Mouse (Mus musculus) gastrocnemius, adult 8-10 months (tissue): ENCODE data around the gene Boll. TPM values are rescaled to one million over a fixed set of nuclear protein-coding genes. Genes with fewer than 3 reads are reported as not detected.
A peak's percentile ranks its signal among the peaks of the same experiment; 100 is the strongest.

Experiments
- DNase-seq, 2 experiments: peaks; one replicate each; pipeline ENCODE4 v3.0.0; 2022; ENCODE audit warnings: low spot score in 2 of 2
- total RNA-seq, 4 experiments: library from RNA; stranded (reverse); gene quantifications; 2 replicates each; pipeline ENCODE4 v1.2.4; 2022

The Boll gene
- total RNA-seq, 4 experiments from 2014 or later = not detected

DNA sequence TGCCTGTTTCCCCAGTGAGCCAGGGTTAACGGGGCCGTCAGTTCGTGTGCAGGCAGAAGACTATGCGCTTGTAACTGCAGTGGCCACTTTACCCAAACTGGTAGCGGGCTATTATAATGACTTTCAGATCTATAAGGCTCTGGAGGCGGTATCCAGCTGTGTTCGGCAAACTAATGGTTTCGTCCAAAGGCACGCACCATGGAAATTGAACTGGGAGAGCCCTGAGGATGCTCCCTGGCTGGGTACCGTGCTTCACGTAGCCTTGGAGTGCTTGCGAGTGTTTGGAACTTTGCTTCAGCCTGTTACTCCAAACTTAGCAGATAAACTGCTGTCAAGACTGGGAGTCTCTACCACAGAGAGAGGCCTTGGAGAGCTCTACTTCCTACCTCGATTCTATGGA lies 124.8 kb downstream of the Boll start:
- DNase-seq = no peak

DNA sequence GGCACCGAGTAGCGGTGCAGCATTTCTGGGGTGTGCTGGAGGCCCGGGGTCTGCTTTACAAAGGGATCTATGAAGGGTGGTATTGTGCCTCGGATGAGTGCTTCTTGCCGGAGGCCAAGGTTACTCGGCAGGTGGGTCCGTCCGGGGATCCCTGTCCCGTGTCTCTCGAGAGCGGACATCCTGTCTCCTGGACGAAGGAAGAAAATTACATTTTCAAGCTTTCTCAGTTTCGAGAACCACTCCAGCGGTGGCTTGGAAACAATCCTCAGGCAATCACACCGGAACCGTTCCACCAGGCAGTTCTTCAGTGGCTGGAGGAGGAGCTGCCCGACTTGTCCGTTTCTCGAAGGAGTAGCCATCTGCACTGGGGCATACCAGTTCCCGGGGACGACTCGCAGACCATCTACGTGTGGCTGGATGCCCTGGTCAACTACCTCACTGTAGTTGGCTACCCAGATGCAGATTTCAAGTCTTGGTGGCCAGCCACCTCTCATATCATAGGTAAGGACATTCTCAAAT lies 125.6 kb downstream of the Boll start:
- DNase-seq = no peak

GRCm38 (mm10) chr1:55236890-55237642 lies 126.2 kb downstream of the Boll start, which contains the start of gene Mars2:
TSS of gene Mars2 (plus strand) at chr1:55237177.
- peak; percentile 88 to 91 for DNase-seq

DNA sequence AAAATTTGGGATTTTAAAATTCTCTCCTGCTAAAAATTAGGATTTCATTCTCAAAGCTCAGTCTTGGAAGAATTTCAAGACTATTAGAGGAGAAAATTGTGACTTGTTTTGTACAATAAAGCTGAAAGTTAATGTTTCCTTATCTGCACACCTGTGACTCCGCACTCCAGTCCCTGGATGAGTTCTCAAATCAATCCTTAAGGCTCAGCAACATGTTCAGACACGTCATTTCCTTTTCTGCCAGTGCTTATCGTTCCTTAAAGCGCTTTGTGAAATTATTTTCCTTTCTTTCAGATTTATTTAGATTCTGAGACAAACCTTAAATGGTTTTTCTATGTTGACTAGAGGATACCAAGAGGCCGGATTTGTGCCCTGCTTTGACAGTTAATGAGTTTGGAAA lies 126.8 kb downstream of the Boll start:
- DNase-seq = no peak

DNA sequence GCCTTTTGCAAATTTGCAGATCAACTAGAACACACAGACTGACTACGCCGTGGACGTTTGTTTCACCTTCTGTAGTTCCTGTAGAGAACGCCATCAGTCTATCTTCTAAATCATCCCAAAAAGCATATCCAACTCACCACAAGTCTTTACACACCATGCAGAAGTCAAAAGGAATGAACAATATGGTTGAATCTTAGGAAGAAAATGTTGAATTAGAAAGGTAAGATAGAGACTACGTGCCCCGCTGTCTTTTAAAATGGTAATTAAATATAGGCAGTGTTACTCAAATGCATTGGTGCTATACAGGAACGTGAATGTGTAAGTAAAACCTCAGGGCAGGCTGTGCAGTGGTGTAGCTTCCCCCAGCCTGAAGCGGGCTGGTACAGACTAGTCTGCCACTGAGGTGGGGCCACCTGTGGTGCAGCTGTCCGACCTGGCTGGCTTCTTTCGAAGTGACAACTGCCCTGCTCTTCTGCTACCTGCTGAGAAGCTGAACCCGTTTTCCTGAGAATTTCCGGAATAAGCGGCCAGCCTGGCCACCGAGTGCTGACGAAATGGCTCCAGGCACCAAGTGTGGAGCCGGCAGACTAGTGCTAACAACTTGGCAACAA lies 128.3 kb downstream of the Boll start:
- DNase-seq = no peak

DNA sequence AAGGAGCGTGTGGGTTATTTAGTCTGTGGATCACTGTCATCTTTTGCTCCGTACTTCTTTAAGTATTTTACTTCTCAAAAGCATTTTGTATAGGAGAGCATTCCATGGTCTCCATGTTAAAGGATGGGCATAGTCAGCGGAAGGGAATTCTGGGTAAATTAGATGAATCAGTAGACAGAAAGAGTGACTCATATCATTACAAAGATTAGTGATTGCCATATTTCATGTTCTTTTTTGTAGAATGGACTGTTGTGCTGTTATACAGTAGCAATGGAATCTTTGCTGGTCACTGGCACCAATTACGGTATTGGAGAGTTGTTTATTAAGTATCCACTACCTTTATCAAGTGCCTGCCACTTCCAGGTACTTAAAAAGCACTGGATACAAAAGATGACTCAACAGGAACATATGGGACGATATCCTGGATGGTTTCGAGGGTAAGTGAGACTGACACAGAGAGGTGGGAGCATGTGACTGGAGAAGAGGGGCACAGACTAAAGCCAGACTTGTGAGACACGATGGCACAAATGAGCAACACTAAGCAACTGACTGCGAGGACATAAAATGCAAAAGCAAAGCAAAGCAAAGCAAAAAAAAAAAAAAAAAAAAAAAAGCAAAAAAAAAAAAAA lies 134.9 kb downstream of the Boll start:
- DNase-seq = no peak

DNA sequence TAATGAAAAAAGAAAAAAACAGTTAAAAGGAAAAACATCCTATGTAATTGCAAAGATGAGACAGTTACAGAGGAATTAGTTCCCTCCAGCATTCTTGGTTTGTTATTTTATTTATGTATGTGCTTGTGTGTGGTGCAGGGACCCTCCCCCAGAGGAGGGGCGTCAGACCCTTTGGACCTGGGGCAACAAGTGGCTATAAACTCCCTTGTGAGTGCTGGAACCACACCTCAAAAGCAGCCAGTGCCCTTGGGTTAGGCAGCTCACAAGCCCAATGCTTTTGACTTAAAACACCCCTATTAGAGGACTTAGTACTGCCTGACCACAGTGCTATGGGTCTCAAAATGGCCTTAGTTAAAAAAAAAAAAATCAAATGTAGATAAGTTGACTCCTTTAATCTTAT lies 135.9 kb downstream of the Boll start:
- no peak for DNase-seq

- DNase-seq = no peak
Measured at GRCm38 (mm10) chr1:55226011-55226857, 137.0 kb downstream of the Boll start, which contains the start of gene Rftn2. TSS of gene Rftn2 (minus strand) at chr1:55226782.

GRCm38 (mm10) chr1:55225398-55225797 lies 137.9 kb downstream of the Boll start:
- no peak for DNase-seq

DNA sequence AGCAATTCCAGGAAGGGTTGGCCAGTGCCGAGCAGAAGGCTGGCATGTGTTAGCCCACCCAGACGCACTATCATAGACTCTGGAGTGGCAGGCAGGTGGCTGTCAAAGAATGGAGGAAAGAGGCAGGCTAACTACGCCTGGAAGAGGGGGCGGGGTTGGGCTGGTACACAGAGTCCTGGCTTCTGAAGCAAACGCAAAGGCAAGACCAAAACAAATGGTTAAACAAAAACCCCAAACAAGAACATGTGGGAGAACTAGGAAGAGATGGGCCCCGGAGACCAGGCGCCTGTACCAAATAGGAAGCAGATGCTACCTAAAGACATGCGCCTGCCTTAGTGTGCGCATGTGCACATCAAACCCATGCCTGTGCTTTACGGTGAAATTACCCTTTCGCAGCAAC lies 139.2 kb downstream of the Boll start:
- no peak for DNase-seq

DNA sequence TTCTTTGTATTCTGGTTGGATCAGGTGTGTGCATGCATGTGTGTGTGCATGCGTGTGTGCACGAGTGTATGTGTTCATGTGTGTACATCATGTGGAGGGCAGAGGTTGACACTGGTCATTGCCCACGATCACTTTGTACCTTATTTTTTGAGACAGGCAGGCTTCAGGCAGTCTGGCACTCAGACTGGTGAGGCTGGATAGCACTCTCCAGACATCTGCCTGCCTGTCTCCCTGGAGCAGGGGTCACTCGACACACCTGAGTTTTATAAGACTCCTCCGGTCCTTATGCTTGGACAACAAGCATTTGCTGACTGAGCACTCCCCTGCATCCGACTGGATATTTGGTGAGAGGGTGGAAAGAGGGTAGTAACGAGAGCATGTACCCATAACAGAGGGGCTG lies 140.2 kb downstream of the Boll start:
- no peak for DNase-seq

DNA sequence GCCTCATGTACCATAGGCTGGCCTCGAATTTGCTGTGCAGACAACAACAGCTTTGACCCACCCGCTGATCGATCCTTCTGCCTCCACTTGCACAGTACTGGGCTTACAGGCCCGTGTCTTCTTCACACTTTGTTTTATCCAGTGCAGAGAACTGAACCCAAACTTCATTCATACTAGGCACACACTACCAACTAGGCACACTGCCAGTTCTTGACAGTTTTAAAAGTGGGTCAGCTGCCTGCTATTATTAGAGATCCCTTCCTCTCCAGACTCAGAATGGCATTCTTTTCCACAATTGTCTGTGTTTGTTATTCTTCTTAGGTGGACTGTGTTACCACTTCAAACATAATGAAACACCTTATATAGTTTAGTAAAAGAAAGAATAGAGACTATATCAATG lies 141.9 kb downstream of the Boll start:
- DNase-seq = no peak

GRCm38 (mm10) chr1:55217191-55217590 lies 146.1 kb downstream of the Boll start:
- no peak for DNase-seq

DNA sequence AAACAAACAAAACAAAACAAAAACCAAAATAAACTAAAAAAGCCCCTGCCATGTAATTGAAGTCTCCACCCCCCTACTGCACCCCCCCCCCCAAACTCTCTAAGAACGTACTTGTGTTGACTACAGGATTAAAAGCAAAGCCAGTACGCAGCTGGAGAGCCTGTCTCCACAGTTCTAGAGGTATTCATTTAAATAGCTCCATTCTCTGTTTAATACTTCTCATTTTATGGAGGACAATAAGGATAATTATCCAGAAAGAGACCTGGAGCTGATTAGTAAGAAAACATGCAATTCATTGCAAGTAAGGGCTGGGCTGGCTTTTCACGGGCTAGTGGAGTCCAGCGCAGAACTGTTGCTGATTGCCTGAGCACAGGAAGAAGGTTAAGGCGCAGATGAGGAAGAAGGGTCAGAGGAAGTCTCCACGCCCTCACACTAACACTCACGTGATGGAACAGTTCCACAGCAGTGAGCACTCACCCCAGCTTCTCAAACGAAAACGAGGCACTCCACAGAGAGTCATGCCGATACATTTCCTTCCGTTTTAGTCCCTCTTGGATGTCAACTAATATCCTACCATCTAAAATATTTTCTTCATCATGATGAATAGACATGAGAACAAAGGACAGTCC lies 148.0 kb downstream of the Boll start:
- DNase-seq = no peak

DNA sequence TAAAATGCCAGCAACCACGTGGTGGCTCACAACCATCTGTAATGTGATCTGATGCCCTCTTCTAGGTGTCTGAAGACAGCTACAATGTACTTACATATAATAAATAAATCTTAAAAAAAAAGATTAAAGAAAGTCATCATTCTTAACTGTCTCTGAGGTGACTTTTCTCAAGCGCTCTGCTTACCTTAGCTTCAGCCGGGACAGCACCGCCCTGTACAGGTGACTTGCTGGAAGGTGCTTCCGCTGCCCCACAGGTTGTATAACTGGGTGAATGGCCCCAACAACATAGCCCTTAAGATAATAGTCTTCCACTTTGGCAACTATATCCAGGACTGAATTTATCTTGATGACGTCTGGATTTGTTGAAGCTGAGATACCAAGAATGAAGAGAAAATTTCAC lies 149.3 kb downstream of the Boll start:
- DNase-seq = no peak

- no peak for DNase-seq
Measured at GRCm38 (mm10) chr1:55213475-55213874, 149.8 kb downstream of the Boll start.

- no peak for DNase-seq
Measured at GRCm38 (mm10) chr1:55212771-55213170, 150.5 kb downstream of the Boll start.

DNA sequence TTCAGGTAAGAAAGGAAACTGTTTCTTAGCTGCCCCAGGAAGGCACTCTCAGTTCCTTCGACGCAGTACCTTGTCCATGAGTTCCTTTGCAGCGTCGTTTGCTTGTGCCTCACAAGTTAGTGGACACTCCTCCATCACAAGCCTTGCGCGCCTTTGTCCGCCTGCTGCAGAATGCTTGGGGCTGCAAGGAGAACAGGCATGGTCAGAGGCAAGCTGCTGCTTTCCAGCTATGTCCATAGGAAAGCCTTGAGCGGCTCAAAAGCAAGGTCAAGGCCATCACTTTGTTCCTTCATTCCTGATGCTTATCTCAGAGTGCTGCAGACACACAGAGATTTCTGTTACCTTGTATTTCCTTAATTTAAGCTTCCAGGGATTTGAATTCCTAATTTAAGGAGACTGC lies 152.2 kb downstream of the Boll start:
- no peak for DNase-seq

DNA sequence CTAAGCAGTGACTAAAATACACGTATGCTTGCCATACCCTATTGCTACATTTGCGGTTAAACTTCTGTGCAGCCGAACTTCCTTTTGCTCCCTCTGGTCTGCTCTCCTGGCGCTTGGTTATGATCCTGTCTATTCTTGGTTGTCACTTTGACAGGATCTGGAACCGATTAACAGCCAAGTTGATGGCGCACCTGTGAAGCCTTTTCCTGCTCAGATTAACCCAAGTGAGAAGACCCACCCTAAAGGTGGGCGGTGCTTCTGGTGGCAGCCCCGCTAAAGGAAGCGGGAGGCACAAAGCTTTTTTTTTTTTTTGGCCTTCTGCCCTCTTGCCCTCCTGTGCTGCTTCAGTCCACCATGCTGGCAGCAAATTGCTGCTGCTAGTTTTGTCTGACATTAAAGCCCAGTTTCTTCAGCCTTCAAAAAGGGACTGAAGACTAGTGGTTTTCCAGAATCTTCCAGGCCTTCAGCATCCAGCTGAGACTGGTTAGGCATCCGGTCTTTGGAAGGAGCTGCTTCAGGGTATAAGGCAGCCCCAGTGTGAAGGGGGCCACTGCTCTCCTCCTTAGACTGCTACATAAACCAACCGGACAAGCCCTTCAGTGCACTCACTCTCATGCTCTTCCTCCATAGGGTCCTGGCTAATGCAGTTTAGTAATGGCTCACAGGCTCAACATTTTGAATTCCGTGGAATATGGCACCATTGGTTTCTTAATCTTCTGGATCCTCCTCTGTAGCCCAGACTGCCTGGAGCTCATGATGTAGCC lies 152.9 kb downstream of the Boll start:
- DNase-seq = no peak

DNA sequence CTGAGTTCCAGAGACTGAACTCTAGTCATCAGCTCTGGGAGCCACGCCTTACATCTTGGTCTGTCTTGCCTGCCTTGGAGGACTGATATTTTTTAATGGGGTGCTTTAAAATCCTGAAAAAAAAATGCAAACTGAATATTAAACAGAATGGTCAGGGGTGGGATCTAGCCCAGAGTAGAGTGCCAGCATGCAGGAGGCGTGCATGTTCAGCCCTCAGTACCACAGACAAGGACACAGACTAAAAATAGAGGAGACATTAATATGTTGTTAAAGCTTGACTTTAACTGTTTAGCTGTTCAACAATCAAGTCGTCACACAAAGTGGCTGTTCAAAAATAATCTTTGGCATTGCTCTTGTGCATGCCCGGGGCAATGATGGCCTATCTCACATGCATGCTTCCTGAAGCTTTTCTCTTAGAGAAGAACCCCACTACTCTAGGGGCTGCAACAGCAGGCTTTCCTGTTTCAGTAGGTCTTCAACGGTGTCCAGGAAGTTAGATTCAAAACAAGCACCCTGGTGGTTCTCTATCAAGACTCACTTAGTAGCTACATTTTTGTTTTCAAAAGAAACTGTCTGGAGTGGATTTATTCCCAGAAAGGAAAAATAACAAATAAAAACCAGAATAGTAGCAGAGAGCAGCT lies 154.6 kb downstream of the Boll start:
- DNase-seq = no peak
